Mouse (Mus musculus): ENCODE data around the gene Fgfr2.

- TF ChIP-seq CHD2 (IDR thresholded peaks at IDR 0.05; ENCODE audit: low read depth, low read length) (no peak), HCFC1 (IDR thresholded peaks at IDR 0.05; ENCODE audit: borderline replicate concordance, insufficient read depth, low read length) (no peak), ZNF384 (IDR thresholded peaks at IDR 0.05; ENCODE audit: low read depth, low read length) (no peak), MAFK (IDR thresholded peaks at IDR 0.05; ENCODE audit: insufficient read depth, low read depth, low read length) (no peak), ZC3H11A (IDR thresholded peaks at IDR 0.05; ENCODE audit: borderline replicate concordance, low read depth, low read length) (no peak)
These were observed 2227.1 kb downstream of the Fgfr2 start for GRCm38 (mm10) chr7:130896064-130896463.
